Mouse (Mus musculus): ENCODE results near the gene Ehd1. TPM values are rescaled to one million over a fixed set of nuclear protein-coding genes. Genes with fewer than 3 reads are reported as not detected.

Gene Ehd1
- polyA plus RNA-seq, 1 experiment from 2014 or later: 107 TPM

DNA sequence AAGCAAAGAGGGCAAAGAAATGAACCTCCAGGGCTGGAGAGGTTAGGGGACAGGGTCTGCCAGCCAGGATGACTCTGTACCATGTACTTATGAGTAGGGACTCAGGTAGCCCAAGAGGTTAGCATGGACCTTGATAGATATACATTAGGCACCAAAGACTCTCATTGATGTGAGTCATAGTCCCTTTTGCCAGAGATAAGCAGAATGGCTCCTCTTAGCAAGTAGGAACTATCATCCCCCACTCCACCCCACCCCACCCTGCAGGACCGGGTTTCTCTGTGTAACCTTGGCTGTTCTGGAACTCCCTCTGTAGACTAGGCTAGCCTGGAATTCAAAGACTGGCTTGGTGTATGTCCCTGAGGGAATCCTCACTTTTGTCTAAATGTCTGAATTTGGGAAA lies 36.4 kb upstream of the Ehd1 start:
- Histone ChIP-seq H3K9ac (no peak overlapping the region), H3K36me3 (replicated peaks) (peaks cover 8% of the 10 kb centered on the region; the same call in 1 of the 2 replicates), H3K4me3 (no peak overlapping the region), H3K4me1 (peaks cover 25% of the 10 kb centered on the region), H3K27ac (no peak overlapping the region), H3K27me3 (replicated peaks) (no peaks in the 10 kb centered on the region), H3K4me2 (no peak overlapping the region), H3K9me3 (no peaks in the 10 kb centered on the region)
- WGBS: 76% methylated on average over 1 of the region's 1 CpGs
- no peak for ATAC-seq (replicated peaks)

DNA sequence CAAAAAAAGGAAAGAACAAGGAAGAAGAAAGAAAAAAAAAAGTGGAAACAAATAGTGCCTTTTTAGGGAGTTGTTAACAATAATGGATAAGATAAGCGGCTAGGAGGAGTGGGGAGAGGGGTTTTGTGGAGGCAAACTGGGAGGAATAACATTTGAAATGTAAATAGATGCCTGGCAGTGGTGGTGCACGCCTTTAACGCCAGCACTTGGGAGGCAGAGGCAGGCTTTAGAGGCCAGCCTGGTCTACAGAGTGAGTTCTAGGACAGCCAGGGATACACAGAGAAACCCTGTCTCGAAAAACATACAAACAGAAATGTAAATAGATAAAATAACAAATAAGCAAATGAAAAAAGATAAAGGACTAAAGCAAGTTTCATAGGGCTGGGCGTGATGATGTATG lies 35.8 kb upstream of the Ehd1 start:
- ATAC-seq (replicated peaks): no peak
- Histone ChIP-seq H3K27ac (peak overlapping the region; percentile 59; the same call in 1 of the 2 replicates), H3K9ac (no peak overlapping the region), H3K4me3 (peak overlapping the region; percentile 71; the same call in 1 of the 2 replicates), H3K27me3 (replicated peaks) (no peaks in the 10 kb centered on the region), H3K4me1 (peaks cover 25% of the 10 kb centered on the region), H3K9me3 (no peaks in the 10 kb centered on the region), H3K36me3 (replicated peaks) (peaks cover 13% of the 10 kb centered on the region; the same call in 1 of the 2 replicates), H3K4me2 (peak overlapping the region; percentile 92)
- WGBS: 37% methylated on average over 5 of the region's 5 CpGs

DNA sequence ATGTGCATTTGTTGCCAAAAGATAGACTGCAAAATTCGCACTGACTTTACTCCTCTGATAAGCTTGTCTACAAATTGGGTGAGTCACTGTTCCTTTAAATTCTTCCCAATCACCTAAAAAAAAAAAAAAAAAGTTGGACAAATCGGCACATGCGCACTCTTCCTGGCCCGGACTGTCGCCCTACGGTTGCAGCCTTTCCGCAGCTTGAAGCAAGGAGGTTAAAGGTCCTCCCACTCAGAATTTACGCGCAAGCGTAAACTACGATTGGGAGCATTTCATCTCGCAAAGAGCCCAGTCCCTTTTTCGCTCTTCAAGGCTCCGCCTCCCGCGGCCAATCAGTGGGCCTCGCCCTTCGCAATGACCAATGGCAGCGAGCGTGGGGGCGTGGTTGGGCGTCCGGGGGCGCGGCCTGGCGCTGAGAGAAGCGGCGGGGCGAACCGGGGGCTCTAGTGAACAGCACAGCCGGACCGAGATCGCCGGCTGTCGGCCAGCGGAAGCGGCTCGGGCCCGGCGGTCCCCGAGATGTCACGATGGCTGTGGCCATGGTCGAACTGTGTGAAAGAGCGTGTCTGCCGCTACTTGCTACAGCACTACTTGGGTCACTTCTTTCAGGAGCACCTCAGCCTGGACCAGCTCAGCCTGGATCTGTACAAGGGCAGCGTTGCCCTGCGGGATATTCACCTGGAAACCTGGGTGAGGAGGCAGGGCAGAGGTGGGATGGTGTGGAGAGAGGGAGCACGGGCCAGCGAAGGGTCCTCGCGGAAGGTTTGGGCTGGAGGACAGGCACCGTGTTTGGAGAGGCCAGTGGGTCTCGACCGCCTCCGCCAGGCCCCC lies 35.0 kb upstream of the Ehd1 start, which contains the start of gene Atg2a:
Gene Atg2a (plus strand): TSS at position 395 of the 834 bp plus-strand sequence.
- Histone ChIP-seq H3K9me3 (no peaks in the 10 kb centered on the region), H3K36me3 (replicated peaks) (peaks cover 17% of the 10 kb centered on the region; the same call in 1 of the 2 replicates), H3K27ac (peak within 1 kb of the TSS; percentile 59), H3K27me3 (replicated peaks) (no peaks in the 10 kb centered on the region), H3K4me2 (peak within 1 kb of the TSS; percentile 92), H3K4me3 (peak within 1 kb of the TSS; percentile 71), H3K4me1 (peaks cover 22% of the 10 kb centered on the region), H3K9ac (peak within 1 kb of the TSS; percentile 90)
- under 1% methylated on average over 55 of the region's 55 CpGs for WGBS
- peak; percentile 93 for ATAC-seq (replicated peaks)

DNA sequence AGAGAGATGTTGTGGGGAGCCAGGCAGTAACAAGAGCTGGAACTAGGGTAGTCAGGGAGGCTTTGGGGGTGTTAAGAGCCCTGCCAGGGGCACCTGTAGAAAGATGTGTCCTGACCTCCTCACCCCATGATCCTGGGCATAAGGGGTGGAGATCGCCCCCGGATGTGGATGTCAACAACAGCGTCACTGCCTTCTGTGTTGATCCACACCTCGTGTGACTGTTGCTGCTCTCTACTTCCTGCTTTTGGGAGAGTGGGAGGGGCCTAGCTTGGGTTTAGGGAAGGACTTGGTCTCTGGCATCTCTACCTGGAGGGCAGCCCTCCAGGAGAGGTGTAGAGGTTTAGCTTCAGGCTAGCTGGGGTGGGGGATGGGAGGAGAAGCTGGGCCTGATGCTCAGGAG lies 34.2 kb upstream of the Ehd1 start:
- Histone ChIP-seq H3K27ac (peak overlapping the region; percentile 59; the same call in 1 of the 2 replicates), H3K9me3 (no peaks in the 10 kb centered on the region), H3K4me2 (peak overlapping the region; percentile 92), H3K36me3 (replicated peaks) (peaks cover 18% of the 10 kb centered on the region; the same call in 1 of the 2 replicates), H3K4me1 (peaks cover 21% of the 10 kb centered on the region), H3K4me3 (peak overlapping the region; percentile 71), H3K27me3 (replicated peaks) (no peaks in the 10 kb centered on the region), H3K9ac (peak overlapping the region; percentile 90)
- peak; percentile 2; the same call in 1 of the 2 replicates for ATAC-seq (replicated peaks)
- WGBS: 0% methylated on average over 4 of the region's 4 CpGs

DNA sequence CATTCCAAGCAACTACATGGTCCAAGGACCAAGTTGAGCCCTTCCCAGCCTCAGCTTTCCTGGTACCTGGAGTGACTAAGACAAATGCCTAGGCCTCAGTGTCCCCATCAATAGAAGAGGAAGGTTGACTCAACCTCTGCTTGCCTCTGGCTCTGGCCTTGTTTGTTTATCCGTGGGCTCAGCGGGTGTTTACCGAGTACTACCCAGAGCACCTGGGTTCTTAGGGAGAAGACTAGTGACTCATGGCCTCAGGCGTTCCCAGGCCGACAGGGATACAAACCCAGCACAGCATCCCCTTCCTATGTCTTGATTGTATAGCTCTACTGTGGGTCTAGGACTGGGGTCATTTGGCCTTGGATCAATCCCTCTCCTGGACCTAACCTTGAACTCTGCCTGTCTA lies 33.3 kb upstream of the Ehd1 start:
- no peak overlapping the region for H3K27ac ChIP-seq
- H3K36me3 ChIP-seq (replicated peaks): peaks cover 24% of the 10 kb centered on the region; the same call in 1 of the 2 replicates
- no peak overlapping the region for H3K4me3 ChIP-seq
- no peaks in the 10 kb centered on the region for H3K9me3 ChIP-seq
- no peaks in the 10 kb centered on the region for H3K27me3 ChIP-seq (replicated peaks)
- H3K4me2 ChIP-seq: no peak overlapping the region
- peaks cover 21% of the 10 kb centered on the region for H3K4me1 ChIP-seq
- no peak for ATAC-seq (replicated peaks)
- 87% methylated on average over 5 of the region's 5 CpGs for WGBS
- no peak overlapping the region for H3K9ac ChIP-seq

DNA sequence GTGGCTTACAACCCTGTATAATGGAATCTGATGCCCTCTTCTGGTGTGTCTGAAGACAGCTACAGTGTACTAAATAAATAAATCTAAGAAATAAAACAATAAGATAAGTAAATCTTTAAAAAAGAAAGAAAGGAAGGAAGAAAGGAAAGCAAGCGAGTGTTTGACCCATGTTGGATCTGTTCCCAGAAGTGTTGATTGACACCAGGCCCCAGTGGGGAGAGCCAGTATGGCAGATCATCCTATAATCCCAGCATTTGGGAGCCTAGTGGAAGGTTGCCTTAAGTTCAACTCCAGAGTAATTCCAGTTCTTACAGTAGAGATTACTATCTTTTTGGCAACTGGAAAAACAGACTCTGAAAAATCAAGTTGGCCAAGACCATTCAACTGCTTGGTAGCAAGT lies 30.7 kb upstream of the Ehd1 start:
- H3K9ac ChIP-seq: no peak overlapping the region
- no peak overlapping the region for H3K4me2 ChIP-seq
- no peaks in the 10 kb centered on the region for H3K9me3 ChIP-seq
- peaks cover 19% of the 10 kb centered on the region for H3K4me1 ChIP-seq
- no peaks in the 10 kb centered on the region for H3K27me3 ChIP-seq (replicated peaks)
- H3K4me3 ChIP-seq: no peak overlapping the region
- peaks cover 28% of the 10 kb centered on the region; the same call in 1 of the 2 replicates for H3K36me3 ChIP-seq (replicated peaks)
- no peak for ATAC-seq (replicated peaks)
- no peak overlapping the region for H3K27ac ChIP-seq
- WGBS: 69% methylated on average over 1 of the region's 1 CpGs

DNA sequence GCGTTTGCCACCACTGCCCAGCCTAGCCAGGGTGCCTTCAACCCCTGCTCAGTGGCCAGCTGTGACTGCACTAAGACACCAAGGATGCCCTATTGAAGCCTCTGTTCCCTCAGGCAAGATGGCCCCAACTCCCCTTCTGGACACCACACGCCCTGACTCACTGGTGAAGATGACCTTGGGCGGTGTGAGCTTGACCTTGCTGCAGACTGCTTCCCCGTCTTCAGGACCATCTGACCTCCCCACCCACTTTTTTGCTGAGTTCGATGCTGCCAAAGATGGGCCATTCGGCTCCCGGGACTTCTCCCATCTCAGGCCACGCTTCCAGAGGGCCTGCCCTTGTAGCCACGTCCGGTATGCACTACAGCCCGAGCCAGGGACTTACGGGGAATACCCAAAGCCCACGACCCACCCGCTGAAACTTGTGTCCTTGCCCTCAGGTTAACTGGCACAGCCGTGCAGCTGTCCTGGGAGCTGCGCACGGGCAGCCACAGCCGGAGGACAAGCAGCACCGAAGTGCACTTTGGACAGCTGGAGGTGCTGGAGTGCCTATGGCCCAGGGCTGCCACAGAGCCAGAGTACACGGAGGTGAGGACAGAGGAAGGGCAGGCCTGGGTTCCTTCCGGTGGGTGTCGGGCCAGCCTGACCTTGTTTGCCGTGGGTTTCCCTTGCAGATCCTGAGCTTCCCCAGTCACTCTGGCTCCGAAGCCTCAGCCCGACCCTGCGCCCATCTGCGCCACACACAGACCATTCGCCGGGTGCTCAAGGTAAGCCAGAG lies 28.8 kb upstream of the Ehd1 start:
- no peak overlapping the region for H3K4me2 ChIP-seq
- H3K27me3 ChIP-seq (replicated peaks): no peaks in the 10 kb centered on the region
- no peak for ATAC-seq (replicated peaks)
- no peak overlapping the region for H3K9ac ChIP-seq
- H3K9me3 ChIP-seq: no peaks in the 10 kb centered on the region
- peaks cover 41% of the 10 kb centered on the region; the same call in 1 of the 2 replicates for H3K36me3 ChIP-seq (replicated peaks)
- no peak overlapping the region for H3K4me3 ChIP-seq
- 92% methylated on average over 29 of the region's 29 CpGs for WGBS
- H3K4me1 ChIP-seq: peaks cover 9% of the 10 kb centered on the region
- no peak overlapping the region for H3K27ac ChIP-seq

DNA sequence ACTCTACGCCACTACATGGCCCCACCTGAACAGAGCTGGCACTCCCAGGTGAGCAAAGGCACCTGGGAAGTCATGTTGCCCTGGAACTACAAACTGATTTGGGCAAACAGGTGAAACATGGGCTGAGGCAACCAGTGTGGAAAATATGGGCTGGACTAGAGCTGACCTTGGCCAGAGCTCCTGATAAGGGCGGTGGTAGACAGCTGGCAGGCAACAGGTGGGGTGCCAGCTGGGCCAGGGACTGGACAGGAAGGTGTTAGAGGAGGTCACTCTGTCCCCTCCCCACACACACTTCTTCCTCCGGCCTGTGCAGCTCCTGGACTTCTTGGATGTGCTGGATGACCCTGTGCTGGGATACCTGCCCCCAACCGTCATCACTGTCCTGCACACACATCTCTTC lies 23.5 kb upstream of the Ehd1 start:
- H3K27me3 ChIP-seq (replicated peaks): no peaks in the 10 kb centered on the region
- no peak for ATAC-seq (replicated peaks)
- peaks cover 50% of the 10 kb centered on the region for H3K36me3 ChIP-seq (replicated peaks)
- H3K9me3 ChIP-seq: no peaks in the 10 kb centered on the region
- H3K9ac ChIP-seq: no peak overlapping the region
- WGBS: 93% methylated on average over 4 of the region's 4 CpGs
- H3K27ac ChIP-seq: no peak overlapping the region
- H3K4me2 ChIP-seq: no peak overlapping the region
- H3K4me3 ChIP-seq: no peak overlapping the region
- H3K4me1 ChIP-seq: no peaks in the 10 kb centered on the region

DNA sequence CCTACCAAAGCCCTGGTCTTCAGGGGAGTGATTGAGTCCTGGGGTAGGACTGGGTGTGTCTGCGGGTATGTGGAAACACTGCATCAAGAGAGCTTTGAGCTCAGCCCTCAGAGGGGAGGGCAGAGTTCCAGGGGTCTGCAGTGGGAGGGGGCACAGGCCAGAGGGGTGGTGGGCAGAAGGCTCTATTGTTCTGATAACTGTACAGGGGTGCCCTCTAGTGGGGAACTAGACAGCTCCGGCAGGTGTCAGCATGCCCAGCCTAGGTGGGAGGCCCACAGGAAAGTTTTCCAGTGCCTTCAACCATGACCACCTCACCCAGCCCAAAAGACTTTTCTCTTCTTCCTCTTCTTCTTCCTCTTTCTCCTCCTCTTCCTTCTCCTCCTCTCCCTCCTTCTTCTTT lies 16.1 kb upstream of the Ehd1 start:
- no peak for ATAC-seq (replicated peaks)
- no peak overlapping the region for H3K4me2 ChIP-seq
- H3K4me1 ChIP-seq: no peaks in the 10 kb centered on the region
- no peaks in the 10 kb centered on the region for H3K9me3 ChIP-seq
- H3K36me3 ChIP-seq (replicated peaks): peaks cover 43% of the 10 kb centered on the region; the same call in 1 of the 2 replicates
- no peak overlapping the region for H3K4me3 ChIP-seq
- H3K27ac ChIP-seq: no peak overlapping the region
- no peaks in the 10 kb centered on the region for H3K27me3 ChIP-seq (replicated peaks)
- 87% methylated on average over 2 of the region's 2 CpGs for WGBS
- no peak overlapping the region for H3K9ac ChIP-seq

DNA sequence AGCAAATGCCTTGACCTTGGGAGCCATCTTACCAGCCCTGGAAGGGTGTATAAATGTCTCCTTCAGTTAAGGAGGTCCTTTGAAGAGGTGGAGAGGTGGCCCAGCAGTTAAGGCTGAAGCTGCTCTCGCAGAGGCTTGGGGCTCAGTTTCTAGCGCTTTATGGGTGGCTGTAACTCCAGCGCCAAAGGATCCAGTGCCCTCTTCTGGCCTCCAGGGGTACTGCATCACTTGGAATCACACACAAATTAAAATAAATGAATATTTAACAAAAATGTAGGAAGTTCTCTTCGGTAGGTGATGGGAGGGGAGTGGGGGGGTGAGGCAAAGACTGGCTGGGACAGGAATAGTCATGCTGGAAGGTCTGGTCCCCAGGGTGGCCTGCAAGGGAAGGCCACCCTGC lies 15.6 kb upstream of the Ehd1 start:
- no peak for ATAC-seq (replicated peaks)
- Histone ChIP-seq H3K9ac (no peak overlapping the region), H3K4me3 (no peak overlapping the region), H3K4me1 (no peaks in the 10 kb centered on the region), H3K4me2 (no peak overlapping the region), H3K36me3 (replicated peaks) (peaks cover 39% of the 10 kb centered on the region; the same call in 1 of the 2 replicates), H3K9me3 (no peaks in the 10 kb centered on the region), H3K27me3 (replicated peaks) (no peaks in the 10 kb centered on the region), H3K27ac (no peak overlapping the region)
- WGBS: 82% methylated on average over 4 of the region's 4 CpGs

DNA sequence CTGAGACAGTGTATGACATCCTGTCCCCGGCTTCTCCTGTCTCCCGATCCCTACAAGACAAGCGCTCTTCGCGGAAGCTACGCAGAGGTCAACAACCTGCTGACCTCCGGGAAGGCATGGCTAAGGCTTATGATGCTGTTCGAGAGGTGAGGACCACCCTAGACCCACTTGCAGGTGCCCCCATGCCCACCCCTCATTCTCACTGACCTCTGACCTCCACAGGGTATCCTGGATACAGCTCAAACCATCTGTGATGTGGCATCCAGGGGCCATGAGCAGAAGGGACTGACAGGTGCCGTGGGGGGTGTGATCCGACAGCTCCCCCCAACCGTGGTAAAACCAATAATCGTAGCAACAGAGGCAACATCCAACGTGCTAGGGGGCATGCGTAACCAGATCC lies 15.1 kb upstream of the Ehd1 start:
- Histone ChIP-seq H3K4me1 (no peaks in the 10 kb centered on the region), H3K27ac (no peak overlapping the region), H3K27me3 (replicated peaks) (no peaks in the 10 kb centered on the region), H3K4me3 (no peak overlapping the region), H3K36me3 (replicated peaks) (peaks cover 34% of the 10 kb centered on the region; the same call in 1 of the 2 replicates), H3K4me2 (no peak overlapping the region), H3K9me3 (no peaks in the 10 kb centered on the region), H3K9ac (no peak overlapping the region)
- ATAC-seq (replicated peaks): no peak
- 92% methylated on average over 14 of the region's 14 CpGs for WGBS

DNA sequence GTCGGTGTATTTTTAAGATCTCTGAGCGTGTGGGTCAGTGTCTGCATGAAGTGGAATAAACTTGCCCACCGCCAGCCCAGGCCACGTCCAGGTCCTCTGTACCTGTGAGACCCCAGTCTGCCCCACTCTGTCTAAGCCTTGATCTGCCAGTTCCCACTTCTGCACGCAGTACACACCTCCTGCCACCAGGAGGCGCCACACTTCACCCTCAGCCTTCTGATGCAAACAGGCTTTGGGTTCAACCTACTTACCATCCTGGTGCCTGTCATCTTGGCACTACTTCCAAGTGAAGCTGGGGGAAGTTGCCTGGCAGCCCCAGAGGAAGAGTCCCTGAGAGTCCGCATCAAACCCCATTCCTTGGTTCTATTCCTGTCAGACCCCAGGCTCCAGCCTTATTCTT lies 14.3 kb upstream of the Ehd1 start:
- ATAC-seq (replicated peaks): no peak
- H3K27ac ChIP-seq: no peak overlapping the region
- H3K4me1 ChIP-seq: no peaks in the 10 kb centered on the region
- H3K4me2 ChIP-seq: no peak overlapping the region
- no peak overlapping the region for H3K4me3 ChIP-seq
- peaks cover 29% of the 10 kb centered on the region; the same call in 1 of the 2 replicates for H3K36me3 ChIP-seq (replicated peaks)
- 54% methylated on average over 7 of the region's 7 CpGs for WGBS
- no peaks in the 10 kb centered on the region for H3K9me3 ChIP-seq
- no peaks in the 10 kb centered on the region for H3K27me3 ChIP-seq (replicated peaks)
- H3K9ac ChIP-seq: no peak overlapping the region
